Mouse (Mus musculus): ENCODE measurements at regions not wholly inside any gene's neighbourhood (a gene's known extent, or its start where the extent isn't known, plus 50 kb on each side); places are given as distances from the start of the nearest gene placed in this dataset.

- no peak for DNase-seq (ENCODE audit: low spot score in 2 of 2)
Measured at GRCm38 (mm10) chr12:68554943-68555627, 603.9 kb downstream of the Rps29 start.

GRCm38 (mm10) chr12:68554292-68554691, 604.7 kb downstream of the Rps29 start:
- DNase-seq (ENCODE audit: low spot score in 2 of 2), result no peak

GRCm38 (mm10) chr12:68541811-68542210, 617.2 kb downstream of the Rps29 start:
- no peak for DNase-seq (ENCODE audit: low spot score in 2 of 2)

- no peak for DNase-seq (ENCODE audit: low spot score in 2 of 2)
Measured at GRCm38 (mm10) chr12:68500794-68501193, 658.2 kb downstream of the Rps29 start.

- DNase-seq (ENCODE audit: low spot score in 2 of 2), result peak in 1 of 2 experiments; percentile 21
Measured at GRCm38 (mm10) chr12:68463032-68463431, 696.0 kb downstream of the Rps29 start.

- DNase-seq (ENCODE audit: low spot score in 2 of 2), result no peak
Measured at GRCm38 (mm10) chr12:68458196-68458595, 700.8 kb downstream of the Rps29 start.

GRCm38 (mm10) chr12:68426601-68427000, 732.4 kb downstream of the Rps29 start:
- DNase-seq (ENCODE audit: low spot score in 2 of 2), result no peak

GRCm38 (mm10) chr12:68425006-68425405, 734.0 kb downstream of the Rps29 start:
- no peak for DNase-seq (ENCODE audit: low spot score in 2 of 2)

All from heart, adult 9 months (tissue).